In genomic region chr1:132164780-132165518, GRCm38 (mm10) we compare ENCODE assay signal across 17 mouse cellular contexts. TPM values are rescaled to one million over a fixed set of nuclear protein-coding genes. Genes with fewer than 3 reads are reported as not detected.
DNase-seq lines count a peak whose midpoint lies in the region; ATAC-seq and TF ChIP-seq lines count a peak whose summit lies in the region.
"Had no signal": no experiment of that assay in that cellular context is flagged by ENCODE, and none has a peak within 500 bp of the region (broad histone marks: within the 10 kb centered on the region; RNA-seq: fewer than 3 reads in every experiment).

No protein-coding gene starts in this region.

- H3K36me3 ChIP-seq in forebrain, embryonic 16.5 days (ENCODE audit: control insufficient read depth, insufficient read depth) = no peaks in the 10 kb centered on the region
- no peaks in the 10 kb centered on the region for H3K36me3 ChIP-seq in hindbrain, postnatal 0 days (ENCODE audit: insufficient read depth, low read length)
- no peaks in the 10 kb centered on the region for H3K36me3 ChIP-seq in neural tube, embryonic 14.5 days (ENCODE audit: control insufficient read depth, insufficient read depth, low read length)
- H3K36me3 ChIP-seq: heart, embryonic 15.5 days; limb, embryonic 13.5 days; liver, embryonic 15.5 days had no signal

- DNase-seq in lung, postnatal 10 days = peak; percentile 56
- DNase-seq in lung, postnatal 25 days (ENCODE audit: low spot score) = no peak
- DNase-seq in hindbrain, postnatal 0 days (ENCODE audit: low spot score) = peak; percentile 76
- no peak for DNase-seq in kidney, postnatal 36 days
- DNase-seq: adrenal gland, adult 8-10 months; cerebellum, adult 9-11 months; embryo, embryonic 11 days; right cerebral cortex, postnatal 14 days had no signal

- H3K27ac ChIP-seq in forebrain, embryonic 16.5 days (ENCODE audit: low read length) = no peak overlapping the region
- H3K27ac ChIP-seq in hindbrain, postnatal 0 days = no peak overlapping the region
- no peak overlapping the region for H3K27ac ChIP-seq in neural tube, embryonic 14.5 days (ENCODE audit: low read depth, low read length)
- H3K27ac ChIP-seq: heart, embryonic 15.5 days; left cerebral cortex, adult 2 months; limb, embryonic 13.5 days; liver, embryonic 15.5 days had no signal

- H3K9me3 ChIP-seq in forebrain, embryonic 16.5 days (ENCODE audit: control insufficient read depth, low read length) = no peaks in the 10 kb centered on the region; the same call in 1 of the 2 replicates
- no peaks in the 10 kb centered on the region for H3K9me3 ChIP-seq in hindbrain, postnatal 0 days (ENCODE audit: low read length)
- H3K9me3 ChIP-seq in neural tube, embryonic 14.5 days (ENCODE audit: control insufficient read depth, low read length) = no peaks in the 10 kb centered on the region
- H3K9me3 ChIP-seq: heart, embryonic 15.5 days; limb, embryonic 13.5 days; liver, embryonic 15.5 days had no signal

- no peaks in the 10 kb centered on the region for H3K27me3 ChIP-seq in forebrain, embryonic 16.5 days (replicated peaks; ENCODE audit: control insufficient read depth, insufficient read depth, low read length)
- no peaks in the 10 kb centered on the region for H3K27me3 ChIP-seq in hindbrain, postnatal 0 days (ENCODE audit: insufficient read depth, low read length)
- no peaks in the 10 kb centered on the region for H3K27me3 ChIP-seq in neural tube, embryonic 14.5 days (ENCODE audit: control insufficient read depth, insufficient read depth, low read length)

- H3K4me1 ChIP-seq in forebrain, embryonic 16.5 days (replicated peaks; ENCODE audit: control insufficient read depth, insufficient read depth, low read length) = peaks cover 26% of the 10 kb centered on the region
- H3K4me1 ChIP-seq in hindbrain, postnatal 0 days (ENCODE audit: insufficient read depth, low read length) = peaks cover 5% of the 10 kb centered on the region
- H3K4me1 ChIP-seq in neural tube, embryonic 14.5 days (ENCODE audit: control insufficient read depth, insufficient read depth, low read length) = peaks cover 13% of the 10 kb centered on the region

- 35% methylated on average over 12 of the region's 13 CpGs for WGBS in forebrain, embryonic 16.5 days
- WGBS in hindbrain, postnatal 0 days = 18% methylated on average over 13 of the region's 13 CpGs
- 18% methylated on average over 13 of the region's 13 CpGs for whole genome bisulfite sequencing in neural tube, embryonic 14.5 days

- H3K4me2 ChIP-seq in forebrain, embryonic 16.5 days (ENCODE audit: low read length) = no peak overlapping the region
- H3K4me2 ChIP-seq in hindbrain, postnatal 0 days (ENCODE audit: low read depth, low read length) = no peak overlapping the region
- H3K4me2 ChIP-seq in neural tube, embryonic 14.5 days (ENCODE audit: low read depth, low read length) = no peak overlapping the region
- H3K4me2 ChIP-seq: heart, embryonic 15.5 days; limb, embryonic 13.5 days; liver, embryonic 15.5 days had no signal

- H3K9ac ChIP-seq in forebrain, embryonic 16.5 days (replicated peaks; ENCODE audit: low read depth, low read length) = no peak overlapping the region
- H3K9ac ChIP-seq in hindbrain, postnatal 0 days (replicated peaks; ENCODE audit: low read length) = no peak overlapping the region
- no peak overlapping the region for H3K9ac ChIP-seq in neural tube, embryonic 14.5 days (replicated peaks; ENCODE audit: low read depth, low read length)
- H3K9ac ChIP-seq: heart, embryonic 15.5 days; limb, embryonic 13.5 days; liver, embryonic 15.5 days had no signal

- TF ChIP-seq CTCF in hindbrain, postnatal 0 days (IDR thresholded peaks at IDR 0.05; ENCODE audit: low read depth) = no peak

- ATAC-seq in forebrain, embryonic 16.5 days = peak; percentile 55
- ATAC-seq in hindbrain, postnatal 0 days = peak; percentile 73
- peak; percentile 56; the same call in 1 of the 2 replicates for ATAC-seq in neural tube, embryonic 14.5 days (ENCODE audit: low read depth)
- no peak for ATAC-seq in megakaryocyte-erythroid progenitor cell, adult 5-6 weeks (replicated peaks; ENCODE audit: low FRiP score, low TSS enrichment, poor library complexity, severe bottlenecking)

- no peak overlapping the region for H3K4me3 ChIP-seq in forebrain, embryonic 16.5 days (replicated peaks; ENCODE audit: low read length)
- H3K4me3 ChIP-seq in hindbrain, postnatal 0 days (ENCODE audit: low read length) = no peak overlapping the region
- H3K4me3 ChIP-seq in neural tube, embryonic 14.5 days (ENCODE audit: low read depth, low read length) = no peak overlapping the region
- H3K4me3 ChIP-seq: erythroblast, embryonic 14.5 days; heart, embryonic 15.5 days; left cerebral cortex, adult 2 months; limb, embryonic 13.5 days; liver, embryonic 15.5 days had no signal

RNA-seq across cellular contexts. Expression of gene Cdk18, which starts 25.5 kb away (rescaled TPM):
- 0.48 and 1.9 TPM in 2 replicates for polyA plus RNA-seq in forebrain, embryonic 16.5 days (2015; fragmentation: Nextera tagmentation; extraction: Ambion mirVana)
- total RNA-seq in hindbrain, postnatal 0 days (2014; rRNA removed) = 2.7 and 4.1 TPM in 2 replicates
- polyA plus RNA-seq in hindbrain, postnatal 0 days (2015; fragmentation: Nextera tagmentation; extraction: Ambion mirVana) = 1.0 and 1.6 TPM in 2 replicates
- 0.36 and 0.42 TPM in 2 replicates for polyA plus RNA-seq in neural tube, embryonic 14.5 days (2014; fragmentation: Nextera tagmentation; extraction: Ambion mirVana)
- 0.42 TPM in 1 of 2 replicates, not detected in the other for total RNA-seq in megakaryocyte-erythroid progenitor cell, adult 5-6 weeks (2014; fragmentation: Nextera tagmentation)
- total RNA-seq in megakaryocyte-erythroid progenitor cell, adult 5-6 weeks (2017) = 0.46 TPM in 1 of 2 replicates, not detected in the other
- polyA plus RNA-seq: erythroblast, embryonic 14.5 days had no signal

RNA-seq across cellular contexts. Expression of gene Lemd1, which starts 26.3 kb away (rescaled TPM):
- polyA plus RNA-seq in forebrain, embryonic 16.5 days (2015; fragmentation: Nextera tagmentation; extraction: Ambion mirVana) = 14.9 and 18.4 TPM in 2 replicates
- 10.9 and 16.6 TPM in 2 replicates for total RNA-seq in hindbrain, postnatal 0 days (2014; rRNA removed)
- polyA plus RNA-seq in hindbrain, postnatal 0 days (2015; fragmentation: Nextera tagmentation; extraction: Ambion mirVana) = 7.9 and 9.0 TPM in 2 replicates
- 21.0 and 25.3 TPM in 2 replicates for polyA plus RNA-seq in neural tube, embryonic 14.5 days (2014; fragmentation: Nextera tagmentation; extraction: Ambion mirVana)
- total RNA-seq in megakaryocyte-erythroid progenitor cell, adult 5-6 weeks (2014; fragmentation: Nextera tagmentation) = not detected in 2 replicates
- not detected in 2 replicates for total RNA-seq in megakaryocyte-erythroid progenitor cell, adult 5-6 weeks (2017)
- total RNA-seq: granulocyte monocyte progenitor cell, adult 5-6 weeks had no signal
- polyA plus RNA-seq: erythroblast, embryonic 14.5 days; heart, embryonic 15.5 days; liver, embryonic 15.5 days had no signal

RNA-seq across cellular contexts. Expression of gene AC124108.1, which starts 26.3 kb away (rescaled TPM):
- polyA plus RNA-seq in forebrain, embryonic 16.5 days (2015; fragmentation: Nextera tagmentation; extraction: Ambion mirVana) = 2.5 and 3.3 TPM in 2 replicates
- total RNA-seq in hindbrain, postnatal 0 days (2014; rRNA removed) = 2.0 and 4.8 TPM in 2 replicates
- polyA plus RNA-seq in hindbrain, postnatal 0 days (2015; fragmentation: Nextera tagmentation; extraction: Ambion mirVana) = 0.50 and 0.70 TPM in 2 replicates
- polyA plus RNA-seq in neural tube, embryonic 14.5 days (2014; fragmentation: Nextera tagmentation; extraction: Ambion mirVana) = 3.6 and 3.8 TPM in 2 replicates
- total RNA-seq in megakaryocyte-erythroid progenitor cell, adult 5-6 weeks (2014; fragmentation: Nextera tagmentation) = not detected in 2 replicates
- not detected in 2 replicates for total RNA-seq in megakaryocyte-erythroid progenitor cell, adult 5-6 weeks (2017)
- total RNA-seq: granulocyte monocyte progenitor cell, adult 5-6 weeks had no signal
- polyA plus RNA-seq: erythroblast, embryonic 14.5 days; heart, embryonic 15.5 days; liver, embryonic 15.5 days had no signal

Comparison
In these comparisons a context has a peak if more than half of its experiments do, and no peak if none do; other contexts are left out.
1. DNase-seq: peak in lung, postnatal 10 days (single experiment) and hindbrain, postnatal 0 days (single experiment); none in lung, postnatal 25 days (single experiment) and kidney, postnatal 36 days (0 of 2).